Mouse (Mus musculus) megakaryocyte-erythroid progenitor cell, adult 5 weeks (primary cell): ENCODE results near the gene Btnl10. TPM values are rescaled to one million over a fixed set of nuclear protein-coding genes. Genes with fewer than 3 reads are reported as not detected.

Source experiments
- polyA plus RNA-seq: library from polyadenylated mRNA; stranded (reverse); fragments of >175 nt; gene quantifications from 2 replicates; pipeline ENCODE4 v1.2.3, GENCODE M21; 2012

Gene Btnl10
- polyA plus RNA-seq: 3.1 and 3.4 TPM in 2 replicates

DNA sequence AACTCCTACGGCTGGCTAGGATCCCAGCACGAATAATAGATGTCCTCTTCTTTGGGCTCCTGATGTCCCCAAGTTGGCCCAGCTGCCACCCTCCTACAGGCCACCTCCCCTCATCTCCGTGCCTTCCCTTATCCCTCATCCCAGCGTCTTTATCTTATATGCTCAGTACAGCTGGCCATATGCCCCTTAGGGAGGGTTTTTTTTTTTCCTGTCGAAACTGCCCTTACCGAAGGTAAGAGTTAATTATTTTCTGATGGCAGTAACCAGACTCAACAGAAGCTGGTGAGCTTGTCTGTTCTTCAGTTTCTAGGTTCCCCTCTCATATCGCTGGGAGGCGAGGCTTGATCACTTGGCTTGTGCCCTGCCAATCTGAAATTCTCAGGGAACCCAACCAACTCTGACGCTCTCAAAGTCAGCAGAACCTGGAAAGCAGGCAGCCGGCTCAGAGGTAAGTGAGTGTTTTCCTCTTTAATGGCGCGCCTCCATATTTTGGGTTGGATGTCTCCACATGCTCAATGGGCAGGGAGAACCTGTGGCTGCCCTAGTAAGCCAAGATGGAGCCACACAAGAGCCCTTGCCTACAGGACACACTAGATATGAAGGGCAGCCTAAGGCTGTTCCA lies at the start of gene Btnl10:
Gene Btnl10, plus strand, starts transcription at position 164 of the 622 bp plus-strand sequence.

DNA sequence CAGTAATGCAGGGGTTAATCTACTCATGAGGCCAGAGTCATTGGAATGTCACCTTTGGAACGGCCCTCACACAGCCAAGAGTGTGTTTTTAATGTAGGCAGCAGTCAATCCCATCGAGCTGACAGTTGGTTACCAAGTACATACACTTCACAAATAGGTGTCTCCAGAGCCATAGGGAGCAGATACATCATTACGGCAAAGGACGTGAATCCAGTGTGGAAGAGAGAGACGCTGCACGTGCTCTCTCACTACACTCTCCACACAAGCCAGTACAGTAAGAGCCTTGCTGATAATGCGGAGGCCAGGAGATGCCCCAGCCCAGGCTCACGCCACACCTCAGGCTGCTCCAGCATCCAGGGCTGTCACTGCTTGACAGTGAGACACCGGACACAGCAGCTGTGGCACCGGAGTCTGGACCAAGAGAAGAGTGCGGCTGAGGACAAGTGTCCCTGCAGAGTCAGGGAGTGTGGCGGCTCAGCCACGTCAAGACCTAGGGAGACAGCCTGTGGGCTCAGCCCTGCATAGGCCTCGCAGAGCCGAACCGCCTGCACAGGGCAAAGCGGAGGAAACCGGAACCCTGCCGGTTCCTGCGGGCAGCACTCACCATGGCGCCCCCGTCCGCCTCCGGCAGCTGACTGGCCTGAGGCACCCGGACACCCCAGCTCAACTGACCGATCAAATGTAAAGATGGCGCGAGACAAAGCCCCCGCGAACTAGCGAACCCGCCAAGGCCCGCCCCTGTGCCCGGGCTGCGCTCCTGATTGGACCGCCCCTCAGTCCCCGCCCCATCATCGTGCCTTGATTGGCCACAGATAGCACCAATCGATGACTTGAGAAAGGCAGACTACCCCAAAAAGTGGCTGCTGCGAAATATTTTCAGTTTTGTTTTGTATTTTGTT lies 13.9 kb upstream of the Btnl10 start, which contains the start of gene Zfp39:
Gene Zfp39, minus strand, starts transcription at position 715 of the 899 bp plus-strand sequence.

DNA sequence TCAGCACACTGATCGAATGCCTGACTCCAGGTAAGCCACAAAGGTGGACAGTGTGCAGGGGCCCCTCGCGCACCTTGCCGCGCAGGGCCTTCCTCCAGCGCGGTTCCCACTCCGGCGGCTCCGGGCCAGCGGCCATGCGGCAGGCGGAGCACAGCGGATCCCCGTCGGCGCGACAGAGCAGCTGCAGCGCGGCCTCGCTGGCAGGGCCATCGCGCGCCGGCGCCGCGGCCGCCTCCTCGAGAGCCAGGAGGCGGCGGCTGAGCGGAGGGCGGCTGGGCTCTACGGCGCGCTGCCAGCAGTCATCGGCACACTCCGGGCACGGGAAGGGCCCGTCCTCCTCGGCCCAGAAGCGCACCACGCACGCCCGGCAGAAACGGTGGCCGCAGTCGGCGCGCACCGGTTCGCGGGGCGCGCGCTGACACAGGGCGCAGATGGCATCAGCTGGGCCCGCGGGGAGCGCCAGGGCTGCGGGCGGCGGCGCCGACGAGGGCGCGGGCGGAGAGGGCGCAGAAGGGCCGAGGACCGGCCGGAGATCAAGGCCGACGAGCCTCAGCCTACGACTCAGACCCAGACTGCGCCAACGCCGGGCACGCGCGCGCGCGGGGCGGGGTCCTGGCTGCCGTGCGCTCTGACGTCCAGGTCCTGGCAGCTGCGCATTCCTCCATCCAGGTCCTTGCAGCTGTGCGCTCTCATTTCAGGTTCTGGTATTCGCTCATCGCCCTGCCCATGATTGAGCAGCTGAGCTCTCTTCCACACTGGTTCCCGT lies 20.8 kb downstream of the Btnl10 start, which contains the start of gene Rnf187:
Gene Rnf187, minus strand, starts transcription at position 595 of the 766 bp plus-strand sequence.

DNA sequence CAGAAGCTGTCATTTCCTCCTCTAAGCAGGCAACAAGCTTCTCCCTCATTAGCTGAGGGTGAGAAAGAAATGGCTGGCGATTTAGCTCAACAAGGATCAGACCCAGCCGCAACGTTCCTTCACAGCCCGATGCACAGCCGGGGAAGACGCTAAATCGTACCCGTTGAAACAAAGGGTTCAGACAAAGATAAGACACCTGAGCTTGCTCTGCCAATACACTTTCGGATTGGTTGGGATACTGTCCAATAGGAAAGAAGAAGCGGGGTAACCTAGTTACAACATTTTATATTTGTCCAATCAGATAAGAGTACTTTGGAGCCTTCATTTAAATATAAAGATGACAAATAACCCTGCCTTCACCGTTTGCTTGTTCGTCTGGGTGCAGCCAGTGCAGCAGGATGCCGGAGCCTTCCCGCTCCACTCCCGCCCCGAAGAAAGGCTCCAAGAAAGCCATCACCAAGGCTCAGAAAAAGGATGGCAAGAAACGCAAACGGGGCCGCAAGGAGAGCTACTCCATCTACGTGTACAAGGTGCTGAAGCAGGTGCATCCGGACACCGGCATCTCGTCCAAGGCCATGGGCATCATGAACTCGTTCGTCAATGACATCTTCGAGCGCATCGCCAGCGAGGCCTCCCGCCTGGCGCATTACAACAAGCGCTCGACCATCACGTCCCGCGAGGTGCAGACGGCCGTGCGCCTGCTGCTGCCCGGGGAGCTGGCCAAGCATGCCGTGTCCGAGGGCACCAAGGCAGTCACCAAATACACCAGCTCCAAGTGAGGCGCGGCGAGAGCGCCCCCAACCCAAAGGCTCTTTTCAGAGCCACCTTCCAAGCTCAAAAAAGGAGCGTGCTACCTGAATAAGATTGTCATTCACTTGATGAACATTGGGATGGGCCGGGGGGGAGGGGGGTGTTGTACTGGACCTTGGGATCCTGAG lies 31.1 kb downstream of the Btnl10 start, which contains the start of gene Hist3h2ba:
Gene Hist3h2ba, plus strand, starts transcription at position 379 of the 938 bp plus-strand sequence.

DNA sequence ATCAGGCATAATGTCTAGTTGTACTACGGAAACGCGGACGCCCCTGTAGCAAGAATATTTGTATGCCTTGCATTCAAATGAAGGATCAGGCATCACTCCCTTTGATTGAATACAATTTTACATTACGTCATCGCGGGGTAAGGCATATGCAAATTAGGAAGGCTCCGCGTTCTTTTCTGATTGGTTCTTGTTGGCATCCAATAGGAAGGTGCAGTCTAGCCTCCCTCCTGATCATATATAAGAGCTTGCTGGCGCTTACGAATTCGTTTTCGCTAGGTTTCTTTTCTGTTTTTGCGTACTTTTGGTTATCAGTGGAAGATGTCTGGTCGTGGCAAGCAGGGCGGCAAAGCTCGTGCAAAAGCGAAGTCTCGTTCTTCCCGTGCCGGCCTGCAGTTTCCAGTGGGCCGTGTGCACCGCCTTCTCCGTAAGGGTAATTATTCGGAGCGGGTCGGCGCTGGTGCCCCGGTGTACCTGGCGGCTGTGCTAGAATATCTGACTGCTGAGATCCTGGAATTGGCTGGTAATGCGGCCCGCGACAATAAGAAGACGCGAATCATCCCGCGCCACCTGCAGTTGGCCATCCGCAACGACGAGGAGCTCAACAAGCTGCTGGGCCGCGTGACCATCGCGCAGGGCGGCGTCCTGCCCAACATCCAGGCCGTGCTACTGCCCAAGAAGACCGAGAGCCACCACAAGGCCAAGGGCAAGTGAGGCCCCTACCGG lies 36.9 kb downstream of the Btnl10 start, which contains the start of the genes Hist3h2a and Trim17:
Gene Hist3h2a, plus strand, starts transcription at position 266 of the 723 bp plus-strand sequence.
Gene Trim17, plus strand, starts transcription at position 266 of the 723 bp plus-strand sequence.

Other genes starting within 250 kb of the Btnl10 start
- gene Olfr320, start 236.8 kb upstream of the Btnl10 start, polyA plus RNA-seq: not detected in 2 replicates
- gene Olfr319, start 218.7 kb upstream of the Btnl10 start, polyA plus RNA-seq: not detected in 2 replicates
- 0.05 and 0.06 TPM in 2 replicates for gene Olfr318, start 193.9 kb upstream of the Btnl10 start, polyA plus RNA-seq
- gene Olfr317, start 178.7 kb upstream of the Btnl10 start, polyA plus RNA-seq: not detected in 2 replicates
- gene Olfr316, start 165.2 kb upstream of the Btnl10 start, polyA plus RNA-seq: not detected in 2 replicates
- not detected in 2 replicates for gene Olfr315, start 144.7 kb upstream of the Btnl10 start, polyA plus RNA-seq
- not detected in 2 replicates for gene Olfr314, start 135.0 kb upstream of the Btnl10 start, polyA plus RNA-seq
- gene Fam183b, start 115.9 kb upstream of the Btnl10 start, polyA plus RNA-seq: not detected in 2 replicates
- not detected in 2 replicates for gene Olfr313, start 102.9 kb upstream of the Btnl10 start, polyA plus RNA-seq
- 0.12 TPM in 1 of 2 replicates, not detected in the other for gene Olfr312, start 88.7 kb upstream of the Btnl10 start, polyA plus RNA-seq
- gene Olfr311, start 78.7 kb upstream of the Btnl10 start, polyA plus RNA-seq: not detected in 2 replicates
- 0.03 TPM in 1 of 2 replicates, not detected in the other for gene Gm12258, start 70.8 kb upstream of the Btnl10 start, polyA plus RNA-seq
- gene 2810021J22Rik, start 50.7 kb upstream of the Btnl10 start, polyA plus RNA-seq: 0.07 and 0.31 TPM in 2 replicates
- gene Zfp39, start 13.7 kb upstream of the Btnl10 start, polyA plus RNA-seq: 1.3 and 1.4 TPM in 2 replicates
- 297 and 316 TPM in 2 replicates for gene Rnf187, start 21.0 kb downstream of the Btnl10 start, polyA plus RNA-seq
- gene Hist3h2ba, start 31.0 kb downstream of the Btnl10 start, polyA plus RNA-seq: 4.6 and 7.4 TPM in 2 replicates
- gene Hist3h2a, start 36.8 kb downstream of the Btnl10 start, polyA plus RNA-seq: 33.2 and 37.5 TPM in 2 replicates
- gene Trim17, start 36.8 kb downstream of the Btnl10 start, polyA plus RNA-seq: 0.24 and 0.28 TPM in 2 replicates
- gene Trim11, start 60.2 kb downstream of the Btnl10 start, polyA plus RNA-seq: 55.3 and 59.9 TPM in 2 replicates
- gene Obscn, start 218.5 kb downstream of the Btnl10 start, polyA plus RNA-seq: 0.23 and 0.43 TPM in 2 replicates
- gene Iba57, start 245.8 kb downstream of the Btnl10 start, polyA plus RNA-seq: 11.0 and 12.0 TPM in 2 replicates